Mouse (Mus musculus): ENCODE measurements around the gene Tmed5. TPM values are rescaled to one million over a fixed set of nuclear protein-coding genes. Genes with fewer than 3 reads are reported as not detected.

Gene Tmed5
- polyA plus RNA-seq, 1 experiment from 2014 or later, result 19.3 TPM

DNA sequence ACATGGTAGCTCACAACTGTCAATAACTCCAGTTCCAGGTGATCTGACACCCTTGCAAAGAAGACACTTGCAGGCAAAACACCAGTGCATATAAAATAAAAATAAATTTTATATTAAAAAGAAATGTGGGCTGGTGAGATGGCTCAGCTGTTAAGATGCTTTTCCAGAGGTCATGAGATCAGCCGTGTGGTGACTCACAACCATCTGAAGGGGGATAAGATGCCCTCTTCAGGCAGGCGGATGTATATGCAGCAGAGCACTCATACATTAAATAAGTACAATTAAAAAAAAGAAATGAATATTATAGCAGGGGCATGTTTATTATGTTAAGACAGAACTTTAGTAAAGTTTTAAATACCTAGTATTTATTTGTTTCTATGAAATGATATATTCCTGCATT is 50.0 kb downstream of the Tmed5 start:
- no peaks in the 10 kb centered on the region for H3K27me3 ChIP-seq (replicated peaks; ENCODE audit: control insufficient read depth, insufficient read depth, low read length)
- H3K4me2 ChIP-seq (replicated peaks; ENCODE audit: low read depth), result no peak overlapping the region
- TF ChIP-seq CTCF (IDR thresholded peaks at IDR 0.05; ENCODE audit: low read depth), result peak; percentile 64
- H3K4me1 ChIP-seq (replicated peaks; ENCODE audit: control insufficient read depth, insufficient read depth, low read length), result no peaks in the 10 kb centered on the region; the same call in 1 of the 2 replicates
- ATAC-seq, result no peak
- no peak overlapping the region for H3K4me3 ChIP-seq (ENCODE audit: low read depth, low read length)
- no peak overlapping the region for H3K9ac ChIP-seq (ENCODE audit: low read depth, low read length)
- WGBS, result 40% methylated on average over 2 of the region's 2 CpGs
- H3K27ac ChIP-seq (ENCODE audit: low read depth, low read length), result no peak overlapping the region
- peaks cover 17% of the 10 kb centered on the region for H3K36me3 ChIP-seq (ENCODE audit: control insufficient read depth, insufficient read depth)
- no peaks in the 10 kb centered on the region for H3K9me3 ChIP-seq (ENCODE audit: control insufficient read depth)

DNA sequence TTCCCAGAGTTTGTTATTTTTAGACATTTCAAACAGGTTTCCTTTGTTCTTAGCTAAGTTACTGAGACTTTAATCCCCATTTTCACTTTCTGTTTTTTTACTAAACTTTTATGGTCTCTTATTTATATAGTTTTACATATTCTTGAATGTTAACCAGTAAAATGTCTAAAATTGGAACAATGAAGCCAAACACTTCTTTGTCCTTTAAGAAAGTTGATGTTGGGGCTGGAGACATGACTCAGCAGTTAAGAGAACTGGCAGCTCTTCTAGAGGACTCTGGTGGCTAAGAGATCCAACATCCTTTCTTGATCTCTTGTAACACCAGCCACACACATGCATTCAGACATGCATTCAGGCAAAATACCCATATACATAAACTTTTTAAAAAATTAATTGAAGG is 52.8 kb downstream of the Tmed5 start:
- Histone ChIP-seq H3K36me3 (ENCODE audit: control insufficient read depth, insufficient read depth) (peaks cover 15% of the 10 kb centered on the region), H3K9me3 (ENCODE audit: control insufficient read depth) (no peaks in the 10 kb centered on the region), H3K27me3 (replicated peaks; ENCODE audit: control insufficient read depth, insufficient read depth, low read length) (no peaks in the 10 kb centered on the region), H3K27ac (ENCODE audit: low read depth, low read length) (no peak overlapping the region), H3K9ac (ENCODE audit: low read depth, low read length) (no peak overlapping the region), H3K4me1 (replicated peaks; ENCODE audit: control insufficient read depth, insufficient read depth, low read length) (no peaks in the 10 kb centered on the region; the same call in 1 of the 2 replicates), H3K4me3 (ENCODE audit: low read depth, low read length) (no peak overlapping the region), H3K4me2 (replicated peaks; ENCODE audit: low read depth) (no peak overlapping the region)
- no peak for TF ChIP-seq CTCF (IDR thresholded peaks at IDR 0.05; ENCODE audit: low read depth)
- no peak for ATAC-seq

DNA sequence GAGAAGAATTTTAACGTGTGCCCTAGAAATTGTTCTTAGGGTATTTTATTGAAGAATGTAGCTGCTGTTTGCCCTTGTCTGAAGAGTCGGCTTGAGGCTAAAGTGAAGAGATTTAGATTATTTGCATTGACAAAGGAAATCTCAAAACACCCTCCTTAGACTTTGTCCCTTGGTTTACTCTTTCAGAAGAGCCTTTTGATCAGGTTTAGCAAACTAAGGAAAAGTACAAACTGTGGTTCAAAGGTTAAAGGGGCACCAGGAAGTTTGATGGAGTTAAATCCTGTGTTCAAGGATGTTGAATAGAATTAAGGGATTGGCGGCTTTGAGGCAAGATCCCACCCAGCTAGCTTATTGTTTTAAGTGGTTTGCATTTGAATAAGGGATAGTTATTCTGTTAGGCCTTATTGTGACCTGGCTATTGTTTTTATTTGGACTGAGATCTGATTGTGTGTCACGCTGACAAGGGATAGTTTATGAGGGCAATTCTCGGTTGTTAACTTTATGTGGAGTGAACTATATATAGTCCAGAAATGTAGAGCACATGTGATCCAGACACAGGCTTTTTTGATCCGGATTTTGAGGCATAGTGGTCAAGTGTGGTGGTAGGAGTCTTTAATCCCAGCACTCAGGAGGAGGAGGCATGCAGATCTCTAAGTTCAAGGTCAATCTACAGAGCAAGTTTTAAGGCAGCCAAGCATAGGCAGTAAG is 55.4 kb downstream of the Tmed5 start:
- peak; percentile 83 for ATAC-seq
- no peak overlapping the region for H3K4me2 ChIP-seq (replicated peaks; ENCODE audit: low read depth)
- H3K36me3 ChIP-seq (ENCODE audit: control insufficient read depth, insufficient read depth), result peaks cover 24% of the 10 kb centered on the region
- H3K27ac ChIP-seq (ENCODE audit: low read depth, low read length), result peak overlapping the region; percentile 63
- 42% methylated on average over 6 of the region's 6 CpGs for WGBS
- H3K4me3 ChIP-seq (ENCODE audit: low read depth, low read length), result no peak overlapping the region
- TF ChIP-seq CTCF (IDR thresholded peaks at IDR 0.05; ENCODE audit: low read depth), result no peak
- no peaks in the 10 kb centered on the region for H3K9me3 ChIP-seq (ENCODE audit: control insufficient read depth)
- no peaks in the 10 kb centered on the region; the same call in 1 of the 2 replicates for H3K4me1 ChIP-seq (replicated peaks; ENCODE audit: control insufficient read depth, insufficient read depth, low read length)
- no peak overlapping the region for H3K9ac ChIP-seq (ENCODE audit: low read depth, low read length)
- no peaks in the 10 kb centered on the region for H3K27me3 ChIP-seq (replicated peaks; ENCODE audit: control insufficient read depth, insufficient read depth, low read length)

DNA sequence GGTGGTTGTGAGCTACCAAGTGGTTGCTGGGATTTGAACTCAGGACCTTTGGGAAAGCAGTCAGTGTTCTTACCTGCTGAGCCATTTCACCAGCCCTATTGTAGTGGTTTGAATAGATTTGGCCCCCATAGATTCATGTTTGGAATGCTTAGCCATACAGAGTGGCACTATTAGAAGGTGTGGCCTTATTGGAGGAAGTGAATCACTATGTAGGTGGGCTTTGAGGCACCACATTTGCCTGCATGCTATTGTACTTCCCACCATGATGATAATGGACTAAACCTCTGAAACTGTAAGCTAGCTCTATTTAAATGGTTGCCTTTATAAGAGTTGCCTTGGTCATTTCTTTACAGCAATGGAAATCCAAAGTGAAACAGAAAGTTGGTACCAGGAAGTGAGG is 56.2 kb downstream of the Tmed5 start:
- peaks cover 21% of the 10 kb centered on the region for H3K36me3 ChIP-seq (ENCODE audit: control insufficient read depth, insufficient read depth)

DNA sequence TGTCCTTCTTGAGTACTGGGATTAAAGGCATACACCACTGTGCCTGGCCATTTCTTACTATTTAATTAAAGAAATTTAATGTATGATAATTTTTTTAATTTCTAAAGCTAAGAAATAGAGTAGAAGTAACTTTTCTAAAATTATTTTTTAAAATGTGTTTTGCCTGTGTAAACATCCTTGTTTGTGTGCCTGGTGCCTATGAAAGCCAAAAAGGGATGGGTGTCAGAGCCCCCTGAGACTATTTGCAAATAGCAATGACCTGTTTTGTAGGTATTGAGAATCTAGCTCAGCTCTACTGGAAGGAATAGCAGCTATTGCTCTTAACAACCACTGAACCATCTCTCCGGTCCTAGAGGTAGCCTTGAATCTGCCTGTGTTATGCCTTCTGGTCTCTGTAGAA is 60.1 kb downstream of the Tmed5 start:
- Histone ChIP-seq H3K27me3 (replicated peaks; ENCODE audit: control insufficient read depth, insufficient read depth, low read length) (no peaks in the 10 kb centered on the region), H3K36me3 (ENCODE audit: control insufficient read depth, insufficient read depth) (peaks cover 26% of the 10 kb centered on the region), H3K4me3 (ENCODE audit: low read depth, low read length) (no peak overlapping the region), H3K9me3 (ENCODE audit: control insufficient read depth) (no peaks in the 10 kb centered on the region), H3K9ac (ENCODE audit: low read depth, low read length) (no peak overlapping the region), H3K4me2 (replicated peaks; ENCODE audit: low read depth) (no peak overlapping the region), H3K4me1 (replicated peaks; ENCODE audit: control insufficient read depth, insufficient read depth, low read length) (no peaks in the 10 kb centered on the region), H3K27ac (ENCODE audit: low read depth, low read length) (no peak overlapping the region)
- no peak for ATAC-seq
- WGBS, result 94% methylated on average over 1 of the region's 1 CpGs
- no peak for TF ChIP-seq CTCF (IDR thresholded peaks at IDR 0.05; ENCODE audit: low read depth)

More for the DNA sequence above, 56.2 kb downstream of the Tmed5 start:
- Histone ChIP-seq H3K4me1 (replicated peaks; ENCODE audit: control insufficient read depth, insufficient read depth, low read length) (no peaks in the 10 kb centered on the region; the same call in 1 of the 2 replicates), H3K9me3 (ENCODE audit: control insufficient read depth) (no peaks in the 10 kb centered on the region), H3K4me3 (ENCODE audit: low read depth, low read length) (no peak overlapping the region), H3K27ac (ENCODE audit: low read depth, low read length) (peak overlapping the region; percentile 63), H3K27me3 (replicated peaks; ENCODE audit: control insufficient read depth, insufficient read depth, low read length) (no peaks in the 10 kb centered on the region), H3K9ac (ENCODE audit: low read depth, low read length) (no peak overlapping the region), H3K4me2 (replicated peaks; ENCODE audit: low read depth) (0 out of 2 replicates have a peak overlapping the region, but pooled peaks have one; percentile 7)
- no peak for TF ChIP-seq CTCF (IDR thresholded peaks at IDR 0.05; ENCODE audit: low read depth)
- peak; percentile 34; the same call in 1 of the 2 replicates for ATAC-seq

DNA sequence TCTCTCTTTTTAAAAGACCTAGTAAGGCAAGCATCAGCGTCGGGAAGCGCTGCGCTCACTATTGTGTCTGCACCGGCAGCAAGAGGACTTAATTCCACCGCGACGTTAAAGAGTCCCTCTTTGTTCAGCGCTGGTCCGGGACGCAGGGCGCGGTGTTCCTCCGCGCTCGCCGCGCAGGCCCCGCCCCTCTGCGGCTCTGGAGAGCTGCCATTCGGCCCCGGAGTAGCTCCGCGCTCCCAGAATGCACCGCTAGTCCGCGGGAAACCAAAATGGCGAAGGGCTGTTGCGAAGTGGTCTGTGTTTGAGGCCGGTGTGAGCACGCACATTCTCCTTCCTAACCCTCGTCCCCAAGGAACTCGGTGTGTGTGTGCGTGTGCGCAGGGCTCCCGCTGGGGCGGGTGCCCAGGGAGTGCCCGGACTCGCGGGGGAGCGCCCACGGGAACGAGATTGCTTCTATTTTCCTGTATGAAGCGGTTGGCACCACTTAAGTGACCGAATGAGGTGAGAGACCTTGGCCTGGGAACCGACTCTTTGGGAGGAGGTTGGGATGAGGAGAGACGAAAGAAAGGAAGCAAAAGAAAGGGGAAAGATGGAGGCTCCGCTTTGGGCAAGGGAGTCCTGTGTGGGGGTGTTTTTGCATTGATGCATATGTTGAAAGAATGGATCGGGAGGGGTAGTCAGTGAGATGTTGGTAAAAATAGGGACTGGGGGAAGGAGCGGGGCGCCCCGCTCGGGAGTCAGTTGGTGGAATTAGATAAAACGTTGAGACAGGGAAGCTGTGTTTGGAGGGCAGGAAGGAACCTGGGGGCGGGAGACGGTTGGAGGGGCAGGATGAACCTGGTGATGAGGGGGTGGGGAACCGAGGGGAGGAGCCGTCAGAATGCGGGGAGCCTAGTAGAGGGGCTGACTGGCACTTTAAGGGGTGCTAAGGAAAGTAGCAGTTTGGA is 66.7 kb downstream of the Tmed5 start, which contains the start of gene Mtf2:
Gene Mtf2 (plus strand): TSS at position 210 of the 947 bp plus-strand sequence.
- H3K4me1 ChIP-seq (replicated peaks; ENCODE audit: control insufficient read depth, insufficient read depth, low read length), result no peaks in the 10 kb centered on the region
- peak within 1 kb of the TSS; percentile 94 for H3K27ac ChIP-seq (ENCODE audit: low read depth, low read length)
- peak; percentile 49 for TF ChIP-seq CTCF (IDR thresholded peaks at IDR 0.05; ENCODE audit: low read depth)
- peak within 1 kb of the TSS; percentile 98 for H3K9ac ChIP-seq (ENCODE audit: low read depth, low read length)
- peak; percentile 97 for ATAC-seq
- peak within 1 kb of the TSS; percentile 98 for H3K4me3 ChIP-seq (ENCODE audit: low read depth, low read length)
- no peaks in the 10 kb centered on the region for H3K27me3 ChIP-seq (replicated peaks; ENCODE audit: control insufficient read depth, insufficient read depth, low read length)
- peak within 1 kb of the TSS; percentile 76 for H3K4me2 ChIP-seq (replicated peaks; ENCODE audit: low read depth)
- no peaks in the 10 kb centered on the region for H3K9me3 ChIP-seq (ENCODE audit: control insufficient read depth)
- under 1% methylated on average over 59 of the region's 59 CpGs for WGBS
- H3K36me3 ChIP-seq (ENCODE audit: control insufficient read depth, insufficient read depth), result 0 out of 2 replicates have a peak, but pooled peaks cover 3% of the 10 kb centered on the region
